Mouse (Mus musculus) adrenal gland, adult 8-10 months (tissue): ENCODE data around the gene Fbxo31. TPM values are rescaled to one million over a fixed set of nuclear protein-coding genes. Genes with fewer than 3 reads are reported as not detected.

ENCODE experiments used
- DNase-seq: peaks from one replicate; pipeline ENCODE4 v3.0.0; 2022
- total RNA-seq, 4 experiments: library from RNA; stranded (reverse); gene quantifications; 2 replicates each; pipeline ENCODE4 v1.2.4; 2022

The Fbxo31 gene
- total RNA-seq, 4 experiments from 2014 or later = 33.4 to 52.9 (median 41.8) TPM

DNA sequence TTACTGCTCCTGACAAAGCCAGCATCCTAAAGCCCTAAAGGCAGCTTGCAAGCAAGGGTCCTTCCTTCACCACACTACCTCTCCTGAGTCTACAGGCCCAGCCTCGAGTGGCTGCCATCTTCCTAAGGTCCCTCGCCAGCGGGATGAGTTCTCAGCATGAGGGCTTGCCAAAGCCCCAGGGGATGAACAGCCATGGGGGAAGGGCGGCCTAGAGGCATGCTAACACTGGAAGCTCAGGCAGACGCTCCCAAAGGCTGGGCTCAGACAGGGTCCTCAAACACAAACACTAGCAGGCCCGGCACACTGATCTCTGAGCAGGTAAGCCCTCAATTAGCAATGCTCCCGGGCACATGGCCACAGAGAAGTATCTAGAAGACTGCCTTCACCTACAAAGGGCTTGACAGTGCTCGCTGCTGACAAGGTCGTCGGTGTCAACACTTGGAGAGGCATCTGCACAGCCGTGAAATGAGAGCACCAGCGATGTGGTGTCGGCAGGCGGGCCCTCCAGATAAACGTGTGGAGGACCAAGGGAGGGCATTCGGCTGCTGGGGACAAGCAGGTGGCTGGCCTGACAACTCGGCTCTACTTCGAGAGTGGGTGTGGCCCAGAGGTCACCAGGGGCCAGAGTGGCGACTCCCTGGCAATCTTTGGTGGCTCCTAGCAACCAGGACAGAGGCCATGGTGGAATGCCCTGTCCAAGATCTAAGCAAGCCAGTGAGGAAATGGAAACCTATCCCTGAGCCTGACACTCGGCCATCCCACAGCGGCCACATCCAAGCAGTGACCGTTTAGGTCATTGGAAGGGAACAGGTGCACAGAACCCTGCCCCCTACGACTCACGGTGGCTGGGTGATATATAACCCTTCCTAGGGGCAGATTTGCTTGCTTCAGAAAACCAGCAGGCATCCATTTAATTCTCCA, 27.3 kb downstream of the Fbxo31 start:
- no peak for DNase-seq

DNA sequence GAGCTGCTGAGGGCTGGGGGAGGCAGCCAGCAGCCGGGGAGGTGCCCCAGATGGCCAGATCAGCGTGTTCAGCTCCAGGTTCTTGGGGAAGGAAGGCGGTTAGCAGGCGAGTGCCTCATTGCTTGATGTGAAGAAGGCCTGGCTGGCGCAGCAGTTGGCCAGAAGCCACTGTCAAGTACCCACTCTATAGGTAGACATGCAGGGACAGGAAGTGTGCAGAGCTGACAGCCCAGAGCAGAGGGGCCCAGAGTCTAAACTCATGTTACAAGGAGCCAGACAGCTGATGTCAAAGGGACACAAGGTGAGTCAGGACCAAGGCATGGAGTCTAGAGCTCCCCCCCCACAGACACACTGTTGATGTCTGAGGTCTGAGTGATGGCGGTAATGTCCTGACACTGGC, 28.6 kb downstream of the Fbxo31 start:
- no peak for DNase-seq

DNA sequence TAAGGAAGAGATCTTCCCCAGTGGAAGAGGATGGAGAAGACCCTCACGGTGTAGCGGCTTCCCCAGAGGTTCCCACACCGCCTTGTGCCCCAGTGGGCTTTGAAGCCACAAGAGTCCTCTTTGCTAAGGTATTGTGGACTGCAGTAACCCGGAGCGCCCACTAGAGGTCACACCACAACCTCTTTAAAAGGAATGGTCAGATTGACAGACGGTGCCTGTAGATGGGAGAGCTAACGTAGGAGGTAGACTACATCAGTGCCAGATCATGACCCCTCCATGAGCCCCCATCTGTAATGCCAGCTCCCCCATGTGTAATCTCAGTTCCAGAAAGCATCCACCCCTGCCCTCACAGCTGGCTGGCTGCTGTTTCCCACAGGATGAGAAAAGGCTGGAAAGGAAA, 31.5 kb downstream of the Fbxo31 start:
- DNase-seq = peak; percentile 40

DNA sequence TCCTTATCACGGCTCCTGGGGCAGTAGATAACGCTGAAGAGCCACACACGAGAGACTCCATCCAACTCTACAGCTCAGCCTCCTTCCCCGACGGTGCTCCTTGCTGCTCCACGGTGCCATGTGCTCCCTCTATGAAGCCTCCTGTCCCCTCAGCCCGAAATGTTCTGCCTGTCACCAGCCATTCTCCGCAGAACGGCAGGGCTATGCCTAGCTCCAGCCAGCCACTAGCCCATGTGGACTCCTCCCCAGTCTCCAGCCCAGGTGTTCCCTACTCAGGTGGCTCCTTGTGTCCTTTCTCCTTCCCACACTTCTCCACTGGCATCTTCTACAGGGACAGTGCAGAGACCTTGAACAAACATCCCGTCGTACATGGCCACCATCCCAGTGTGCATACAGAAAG, 33.7 kb downstream of the Fbxo31 start:
- no peak for DNase-seq

DNA sequence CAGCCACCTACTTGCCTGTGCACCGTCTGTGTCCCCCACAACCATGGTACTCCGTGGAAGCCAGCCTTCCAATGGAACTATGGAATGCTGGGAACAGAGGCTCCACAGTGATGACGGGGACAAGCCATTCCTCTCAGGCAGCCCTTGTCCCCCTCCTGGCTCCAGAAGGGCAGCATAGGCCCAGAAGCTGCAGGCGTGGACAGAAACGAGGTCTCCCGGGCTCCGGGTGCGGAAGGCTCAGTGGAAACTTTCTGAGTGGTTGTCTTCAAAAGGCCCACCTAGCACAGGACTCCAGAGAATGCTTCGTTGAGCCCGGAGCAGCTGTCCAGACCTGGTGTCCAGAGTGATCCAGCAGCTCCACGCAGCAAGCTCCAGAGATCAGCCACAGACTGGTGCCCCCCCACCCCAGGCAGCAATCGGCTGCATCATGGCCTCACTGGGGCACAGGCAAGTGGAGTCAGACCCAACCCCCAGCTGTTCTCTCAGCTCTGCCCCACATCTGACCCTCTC, 34.3 kb downstream of the Fbxo31 start, which contains the start of gene 1700018B08Rik:
1700018B08Rik (minus strand) TSS at position 45 of the 510 bp plus-strand sequence.
- no peak for DNase-seq

DNA sequence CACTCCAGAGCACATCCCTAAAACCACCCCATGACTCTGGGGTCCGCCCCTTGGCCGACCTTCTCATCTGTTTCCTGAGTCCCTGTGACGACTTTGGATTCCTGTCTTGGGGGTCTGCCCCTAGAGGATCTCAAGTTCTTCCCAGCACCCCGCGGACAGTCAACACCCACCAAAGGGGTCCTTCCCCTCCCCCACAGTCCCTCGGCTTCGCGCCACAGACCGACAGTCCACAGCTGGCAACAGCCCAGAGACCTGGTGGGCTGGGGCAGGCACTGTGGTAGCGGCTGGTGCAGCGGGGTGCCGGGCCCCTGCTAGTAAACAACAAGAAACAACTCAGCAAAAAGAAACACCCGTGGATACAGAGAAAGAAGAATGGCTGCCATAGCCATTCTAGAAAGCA, 35.7 kb downstream of the Fbxo31 start:
- no peak for DNase-seq

DNA sequence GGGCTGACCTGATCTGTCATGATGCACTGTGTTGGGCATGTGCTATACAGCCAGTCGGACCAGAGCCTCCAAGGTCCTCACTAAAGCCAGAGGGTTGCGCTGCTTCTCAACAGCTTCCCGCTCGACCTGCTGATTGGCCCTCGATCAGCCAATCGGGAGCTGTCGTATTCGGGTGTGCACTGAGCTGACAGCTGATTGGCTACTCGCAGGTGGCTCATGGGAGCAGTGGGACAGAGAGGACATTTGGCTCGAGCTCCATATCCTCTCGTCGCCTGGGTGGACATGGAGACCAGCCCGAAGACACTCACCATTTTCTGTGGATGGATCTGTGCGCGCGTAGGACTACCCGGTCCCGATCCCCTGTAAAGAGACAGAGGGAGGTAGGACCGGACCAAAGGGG, 36.7 kb downstream of the Fbxo31 start:
- DNase-seq = no peak

DNA sequence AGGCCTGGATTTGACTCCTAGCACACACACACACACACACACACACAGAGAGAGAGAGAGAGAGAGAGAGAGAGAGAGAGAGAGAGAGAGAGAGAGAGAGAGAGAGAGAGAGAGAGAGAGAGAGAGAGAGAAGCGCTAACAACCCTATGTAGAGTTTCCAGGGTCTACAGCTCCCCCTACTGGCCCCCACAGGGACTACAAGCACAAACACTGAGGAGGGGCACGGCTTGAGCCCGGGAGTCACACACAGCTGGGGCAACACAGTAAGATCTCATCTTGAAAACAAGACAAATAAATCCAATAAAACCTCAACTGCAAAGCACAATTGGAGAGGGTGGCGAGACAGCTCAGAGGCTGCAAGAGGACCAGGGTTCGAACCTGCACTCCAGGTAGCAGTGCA, 46.2 kb downstream of the Fbxo31 start:
- no peak for DNase-seq

DNA sequence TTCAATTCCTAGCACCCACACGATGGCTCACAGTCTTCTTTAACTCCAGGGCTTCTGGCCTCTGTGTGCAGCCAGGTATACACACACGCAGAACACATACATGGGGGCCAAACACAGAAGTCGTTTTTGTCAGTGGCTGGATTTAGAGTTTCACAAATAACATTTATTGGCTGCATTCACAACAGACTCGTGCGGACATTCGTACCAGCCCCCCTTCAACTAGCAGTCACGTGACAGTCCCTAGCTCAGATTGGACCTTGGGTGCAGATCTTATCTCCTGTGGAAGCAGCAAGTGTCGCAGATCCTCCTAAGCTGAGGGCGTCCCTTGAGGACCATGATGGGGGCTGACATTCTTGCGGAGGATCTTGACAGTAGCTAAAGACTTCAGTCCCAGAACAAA, 48.0 kb downstream of the Fbxo31 start:
- DNase-seq = no peak

DNA sequence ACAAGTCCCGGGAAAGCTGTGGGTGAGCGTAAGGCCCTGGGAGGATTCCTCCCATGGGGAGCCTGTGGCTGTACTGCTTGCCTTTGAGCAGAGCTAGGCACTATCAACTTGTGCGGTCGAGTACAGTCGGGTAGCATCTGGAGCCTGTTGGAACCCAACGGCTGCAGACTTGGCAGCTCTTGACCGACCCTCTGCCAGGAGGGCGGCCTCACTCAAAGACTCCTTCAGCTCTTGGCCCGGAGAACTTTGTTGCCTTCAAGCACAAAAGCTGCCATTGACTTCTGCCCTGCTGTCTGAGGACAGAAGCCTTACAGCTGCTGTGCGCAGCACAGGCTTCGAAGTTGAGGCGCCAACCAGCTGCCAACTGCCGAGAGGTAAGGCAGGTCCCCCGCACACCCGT, 49.8 kb downstream of the Fbxo31 start:
- DNase-seq = no peak

DNA sequence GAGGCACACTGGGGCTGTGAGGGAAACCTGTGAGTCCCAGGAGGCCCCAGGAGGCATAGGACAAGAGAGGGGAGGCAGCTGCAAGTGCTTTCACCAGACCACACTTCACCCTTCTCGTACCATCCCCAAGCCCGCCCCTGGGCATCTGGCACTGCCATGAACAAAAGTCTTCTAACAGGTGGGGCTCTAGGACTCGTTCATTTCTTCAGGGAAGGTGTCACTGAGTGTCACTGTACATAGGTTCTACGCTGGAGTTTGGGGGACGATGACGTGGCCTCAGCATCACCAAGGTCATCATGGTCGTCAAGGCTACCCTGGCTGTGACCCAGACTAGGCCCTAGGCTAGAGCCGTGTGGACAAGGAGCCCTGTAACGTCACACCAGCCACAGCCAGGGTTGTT, 50.9 kb downstream of the Fbxo31 start:
- no peak for DNase-seq

DNA sequence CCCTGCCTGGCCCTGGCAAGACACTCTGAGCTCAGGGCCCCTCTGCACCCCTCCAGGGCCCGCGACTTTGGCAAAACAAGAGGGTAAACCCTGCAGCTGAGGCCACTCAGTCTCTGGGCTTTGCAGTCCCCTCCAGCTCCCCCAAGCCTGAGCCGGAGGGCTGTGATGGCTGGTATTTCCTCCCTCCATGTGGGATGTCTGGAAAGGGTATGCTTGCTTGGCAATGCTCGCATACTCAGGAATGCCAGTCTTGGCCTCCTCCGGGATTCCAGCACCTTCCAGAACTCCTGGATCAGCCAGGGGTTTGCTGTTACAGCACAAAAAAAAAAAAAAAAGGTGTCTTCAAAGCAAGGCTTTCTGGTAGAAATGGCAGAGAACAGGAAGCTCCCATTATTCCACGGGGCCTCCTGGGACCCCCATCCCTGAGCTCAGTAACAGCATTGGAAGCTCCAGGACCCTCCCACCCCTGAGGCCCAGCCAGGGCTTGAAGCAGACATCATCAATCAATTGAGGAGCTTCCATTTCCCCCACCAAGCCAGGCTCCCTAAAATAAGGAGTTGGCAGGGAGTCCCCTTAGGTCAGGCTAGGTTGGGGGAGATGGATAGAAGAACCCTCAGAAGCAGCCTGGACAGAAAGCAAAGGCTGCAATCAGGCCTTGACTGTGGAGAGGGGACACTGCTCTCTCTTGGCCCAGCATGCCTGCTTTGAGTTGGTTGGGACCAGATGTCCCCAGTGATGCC, 51.6 kb downstream of the Fbxo31 start:
- no peak for DNase-seq

DNA sequence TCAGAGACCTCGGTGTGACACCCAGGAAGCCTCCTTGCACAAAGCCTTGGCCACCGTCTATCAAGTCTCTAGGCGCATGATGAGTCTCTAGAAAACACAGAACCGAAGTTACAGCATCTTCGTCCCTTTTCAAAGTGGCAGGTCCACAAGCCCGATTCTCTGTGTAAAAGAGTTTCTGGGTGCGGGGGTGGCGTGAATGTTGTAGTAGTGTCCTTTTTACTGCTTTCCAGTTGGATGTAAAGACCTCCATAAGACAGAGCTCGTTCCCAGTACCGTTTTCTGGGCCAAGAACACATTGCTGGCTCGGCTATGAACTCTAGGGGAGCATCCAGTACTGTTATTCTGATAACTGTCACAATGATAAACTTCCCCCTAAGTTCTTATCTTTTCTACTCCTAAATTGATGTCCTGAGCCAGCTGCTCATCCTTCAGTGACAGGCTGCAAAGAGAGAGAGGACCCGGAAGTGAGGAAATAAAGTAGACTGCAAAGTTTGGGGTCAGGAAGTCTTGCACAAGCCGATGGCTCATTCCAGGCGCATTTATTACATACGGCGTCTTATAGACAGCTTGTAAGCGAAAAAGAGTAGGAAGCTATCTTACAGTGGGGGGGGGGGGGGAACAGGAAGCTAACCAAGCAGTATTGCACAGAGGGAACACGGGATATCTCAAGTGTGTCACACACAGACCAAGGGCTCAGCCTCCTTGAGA, 53.3 kb downstream of the Fbxo31 start:
- no peak for DNase-seq

DNA sequence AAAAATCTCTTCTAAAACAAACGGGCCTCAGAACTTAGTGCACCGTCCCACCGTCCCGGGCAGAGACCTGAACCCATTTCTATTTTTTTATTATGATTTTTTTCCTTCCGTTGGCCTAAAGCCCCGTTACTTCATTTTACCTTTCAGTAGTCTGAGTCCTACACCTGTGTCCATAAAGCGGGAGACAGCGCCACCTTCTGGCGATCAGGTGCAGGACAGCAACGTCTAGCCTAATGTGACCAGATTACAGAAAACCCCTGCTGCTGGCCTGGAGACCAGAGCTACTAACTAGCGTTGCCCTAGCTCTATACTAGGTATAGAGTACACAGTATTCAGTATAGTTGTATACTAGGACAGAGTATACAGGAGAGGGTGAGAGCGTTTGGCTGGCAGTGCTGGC, 65.2 kb downstream of the Fbxo31 start:
- DNase-seq = peak; percentile 53

DNA sequence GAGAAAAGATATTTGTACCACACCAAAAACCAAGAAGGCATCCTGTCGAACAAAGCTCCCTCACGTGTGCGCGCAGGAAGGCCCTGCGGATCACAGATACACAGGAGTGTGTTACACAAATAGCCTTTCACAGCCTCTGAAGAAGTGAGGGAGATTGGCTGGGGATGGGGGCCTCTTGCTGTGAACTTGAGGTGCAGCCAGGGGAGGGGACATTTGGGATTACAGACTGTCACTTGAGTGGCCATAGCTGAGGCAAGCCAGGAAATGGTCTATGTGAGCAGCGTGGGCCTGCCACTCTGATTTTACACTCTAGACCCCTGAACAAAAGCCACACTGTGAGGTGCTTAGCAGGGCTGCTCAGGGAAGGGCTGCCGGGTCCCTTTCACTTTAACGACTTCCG, 66.9 kb downstream of the Fbxo31 start:
- DNase-seq = no peak

Other genes starting within 250 kb of the Fbxo31 start
- gene 1700018B08Rik, start 34.5 kb downstream of the Fbxo31 start, total RNA-seq = not detected
- 100 to 1,000 TPM; 167 to 214 (median 191) TPM for gene Map1lc3b, start 11.6 kb upstream of the Fbxo31 start, total RNA-seq
- 10 to 100 TPM; 38.8 to 62.5 (median 51.0) TPM for gene Zcchc14, start 74.1 kb upstream of the Fbxo31 start, total RNA-seq
- gene Jph3, start 150.8 kb upstream of the Fbxo31 start, total RNA-seq = 1 to 10 TPM; 3.2 to 6.1 (median 4.6) TPM